Mouse (Mus musculus): ENCODE measurements around the gene Elp6. TPM values are rescaled to one million over a fixed set of nuclear protein-coding genes. Genes with fewer than 3 reads are reported as not detected.

The Elp6 gene
- total RNA-seq, 2 experiments from 2014 or later = 12.1 to 14.3 TPM

- DNase-seq (ENCODE audit: low spot score in 2 of 2) = no peak
- intact Hi-C loops (cut with DNase I) = no loop called here
Measured at GRCm38 (mm10) chr9:110348899-110349298, 43.9 kb downstream of the Elp6 start.

GRCm38 (mm10) chr9:110350188-110350587, 45.2 kb downstream of the Elp6 start:
- intact Hi-C loops (cut with DNase I) = no loop called here

GRCm38 (mm10) chr9:110350612-110351011, 45.6 kb downstream of the Elp6 start:
- intact Hi-C loops (cut with DNase I) = no loop called here
- no peak for DNase-seq (ENCODE audit: low spot score in 2 of 2)

More at GRCm38 (mm10) chr9:110350188-110350587, 45.2 kb downstream of the Elp6 start:
- no peak for DNase-seq (ENCODE audit: low spot score in 2 of 2)

- DNase-seq (ENCODE audit: low spot score in 2 of 2) = no peak
- intact Hi-C loops (cut with DNase I) = no loop called here
Measured at GRCm38 (mm10) chr9:110351350-110351749, 46.4 kb downstream of the Elp6 start.

GRCm38 (mm10) chr9:110351932-110352632, 47.1 kb downstream of the Elp6 start:
- no peak for DNase-seq (ENCODE audit: low spot score in 2 of 2)
- intact Hi-C loops (cut with DNase I) = no loop called here

GRCm38 (mm10) chr9:110358341-110358740, 53.4 kb downstream of the Elp6 start:
- intact Hi-C loops (cut with DNase I) = no loop called here
- DNase-seq (ENCODE audit: low spot score in 2 of 2) = no peak

GRCm38 (mm10) chr9:110361299-110361698, 56.3 kb downstream of the Elp6 start:
- DNase-seq (ENCODE audit: low spot score in 2 of 2) = no peak
- intact Hi-C loops (cut with DNase I) = no loop called here

- intact Hi-C loops (cut with DNase I) = no loop called here
- no peak for DNase-seq (ENCODE audit: low spot score in 2 of 2)
Measured at GRCm38 (mm10) chr9:110362337-110362736, 57.4 kb downstream of the Elp6 start.

- intact Hi-C loops (cut with DNase I) = no loop called here
- no peak for DNase-seq (ENCODE audit: low spot score in 2 of 2)
Measured at GRCm38 (mm10) chr9:110366746-110367145, 61.8 kb downstream of the Elp6 start.

- no peak for DNase-seq (ENCODE audit: low spot score in 2 of 2)
- intact Hi-C loops (cut with DNase I) = no loop called here
Measured at GRCm38 (mm10) chr9:110369860-110370259, 64.9 kb downstream of the Elp6 start.

Small RNAs within 50 kb of the gene (microRNA-seq; reads per million reads assigned to microRNA genes)
- 49.3 to 81.5 reads per million in 2 experiments for gene Mir6236

Other genes starting within 250 kb of the Elp6 start
- gene Smarcc1, start 187.5 kb upstream of the Elp6 start, total RNA-seq (2021) = 10 to 100 TPM; 67.8 to 68.7 TPM
- 100 to 1,000 TPM; 153 to 158 TPM for gene Dhx30, start 187.3 kb upstream of the Elp6 start, total RNA-seq (2021)
- 100 to 1,000 TPM; 423 to 475 TPM for gene Cspg5, start 61.4 kb upstream of the Elp6 start, total RNA-seq (2021)
- 100 to 1,000 TPM in 1 of 2 experiments, 10 to 100 TPM in 1; 92.2 to 114 TPM for gene Scap, start 28.1 kb downstream of the Elp6 start, total RNA-seq (2021)
- 10 to 100 TPM; 54.2 to 59.7 TPM for gene Ptpn23, start 103.0 kb downstream of the Elp6 start, total RNA-seq (2021)
- gene Ngp, start 114.6 kb downstream of the Elp6 start, total RNA-seq (2021) = under 1 TPM in 1 of 2 experiments, not detected in 1; 0.63 TPM
- gene Klhl18, start 171.5 kb downstream of the Elp6 start, total RNA-seq (2021) = 10 to 100 TPM; 31.4 to 33.8 TPM
- 1 to 10 TPM; 4.6 to 6.4 TPM for gene Kif9, start 171.8 kb downstream of the Elp6 start, total RNA-seq (2021)
- gene Setd2, start 227.4 kb downstream of the Elp6 start, total RNA-seq (2021) = 10 to 100 TPM; 69.3 to 71.6 TPM